Mouse (Mus musculus) spleen, embryonic (tissue): ENCODE data around the gene BC049730.
"Not testable (repeated sequence)": the region's sequence is repeated elsewhere in the genome, so short reads cannot be mapped to it uniquely, and the experiment has no call there.

Source experiments
- CTCF ChIA-PET: fragments of 350-600 bp; sonication (Branson Sonifier 250); formaldehyde crosslinking; loops from one replicate; lab custom pipeline; 2022; lab: Charles Lee

Gene BC049730

GRCm38 (mm10) chr7:24708832-24709292 lies at the start of gene BC049730:
Gene BC049730, plus strand, starts transcription at chr7:24709242.
- CTCF ChIA-PET: no interaction called here

DNA sequence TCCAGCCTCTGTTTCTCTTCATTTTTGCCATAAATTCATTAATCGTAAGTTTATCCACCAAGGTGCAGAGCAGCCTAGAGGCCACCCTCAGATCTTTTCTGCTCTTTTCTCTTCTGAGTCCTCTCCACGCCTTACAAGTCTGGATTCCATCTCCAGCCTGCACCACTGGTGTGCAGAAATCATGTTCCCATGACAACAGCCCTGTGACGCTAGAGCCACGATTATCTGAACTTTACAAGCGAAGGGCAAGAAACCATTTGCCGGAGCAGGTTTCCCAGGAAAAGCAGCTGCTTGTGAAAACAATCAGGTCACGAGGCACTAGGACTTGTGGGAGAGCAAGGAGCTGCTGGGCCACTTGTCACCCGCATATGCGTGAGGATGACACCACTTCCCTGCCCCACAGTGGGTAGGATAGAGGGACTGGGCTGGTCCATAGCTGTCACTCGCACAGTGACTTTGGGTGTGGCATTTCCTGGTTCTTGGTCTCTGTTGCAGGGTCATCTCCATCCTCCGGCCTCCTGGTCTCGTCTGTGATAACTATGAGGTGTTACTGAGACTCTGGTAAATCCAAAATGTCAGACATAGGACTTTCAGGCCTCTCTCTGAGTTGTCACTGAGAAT lies 49.2 kb upstream of the BC049730 start:
- CTCF ChIA-PET: no interaction called here

GRCm38 (mm10) chr7:24661118-24661904 lies 47.7 kb upstream of the BC049730 start:
- CTCF ChIA-PET: interaction anchor here (1.0 kb wide), 1 partner anchor 61 kb away, joined by 3 read pairs; no protein-coding TSS in a partner anchor

DNA sequence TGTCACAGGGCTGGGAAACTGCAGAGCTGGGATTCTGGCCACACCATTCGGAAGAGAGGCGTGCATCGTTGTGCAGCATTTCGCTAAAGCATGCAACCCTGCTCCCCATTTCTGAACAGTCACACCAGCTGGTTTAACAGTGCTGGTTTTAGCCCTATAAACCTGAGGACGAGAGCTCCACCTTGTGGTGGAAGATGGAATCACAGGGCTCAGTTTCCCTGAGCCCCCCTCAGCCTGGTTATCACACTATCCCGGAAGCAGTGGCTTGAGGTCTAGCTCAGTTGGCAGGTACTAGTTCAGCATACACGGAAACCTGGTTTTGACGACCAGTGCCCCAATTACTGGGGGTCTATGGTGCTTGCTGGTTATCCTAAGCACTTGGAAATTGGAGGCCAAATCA lies 46.5 kb upstream of the BC049730 start:
- CTCF ChIA-PET: interaction anchor here (0.6 to 0.8 kb wide), 2 partner anchors 16 to 50 kb away, joined by 3 to 4 read pairs; no protein-coding TSS in a partner anchor

DNA sequence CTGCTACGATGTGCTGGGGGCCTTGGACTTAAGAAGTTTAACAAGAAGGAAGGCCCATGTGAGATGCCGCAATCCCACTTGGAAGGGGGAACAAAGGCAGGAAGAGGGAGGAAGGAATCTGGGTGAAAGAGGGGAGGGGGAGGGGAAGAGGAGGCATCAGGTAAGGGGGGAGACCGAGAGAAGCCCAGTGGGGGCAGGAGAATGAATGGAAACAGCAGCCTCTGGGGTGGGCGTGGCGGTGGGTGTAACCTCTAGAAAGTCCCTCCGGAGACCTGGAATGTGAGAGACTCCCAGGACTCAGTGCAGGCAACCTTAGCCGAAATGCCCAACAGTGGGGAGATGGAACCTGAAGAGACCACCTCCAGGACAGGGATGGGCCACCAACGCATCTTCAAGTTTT lies 44.7 kb upstream of the BC049730 start:
- CTCF ChIA-PET: no interaction called here

GRCm38 (mm10) chr7:24664959-24665358 lies 44.1 kb upstream of the BC049730 start:
- CTCF ChIA-PET: no interaction called here

DNA sequence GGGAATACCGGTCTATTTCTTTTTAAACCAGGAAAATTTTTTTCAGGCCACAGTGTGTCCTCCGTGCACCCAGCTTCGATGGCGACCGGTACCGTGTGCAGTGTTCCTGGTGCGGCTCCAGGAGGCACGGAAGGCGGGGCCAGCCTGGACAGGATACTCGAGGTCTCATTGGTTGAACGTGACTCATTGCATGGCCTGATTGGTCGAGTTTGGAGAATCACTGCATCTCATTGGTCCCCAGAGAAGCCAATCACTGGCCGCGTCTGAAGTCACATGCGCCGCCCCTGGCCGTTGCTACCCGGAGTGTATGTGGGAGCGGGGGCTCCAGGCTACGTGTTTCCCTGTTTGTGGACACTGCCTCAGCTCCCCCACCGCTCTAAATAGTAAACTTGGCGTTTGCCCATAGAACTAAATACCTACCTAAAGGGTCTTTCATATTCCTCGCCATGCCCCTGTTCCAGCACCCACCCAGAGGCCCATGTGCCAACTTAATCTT lies 37.0 kb upstream of the BC049730 start:
- CTCF ChIA-PET: no interaction called here

- CTCF ChIA-PET: no interaction called here
Observed at GRCm38 (mm10) chr7:24676575-24676974, 32.5 kb upstream of the BC049730 start, which contains the start of gene Tex101. Gene Tex101, minus strand, starts transcription at chr7:24676675.

DNA sequence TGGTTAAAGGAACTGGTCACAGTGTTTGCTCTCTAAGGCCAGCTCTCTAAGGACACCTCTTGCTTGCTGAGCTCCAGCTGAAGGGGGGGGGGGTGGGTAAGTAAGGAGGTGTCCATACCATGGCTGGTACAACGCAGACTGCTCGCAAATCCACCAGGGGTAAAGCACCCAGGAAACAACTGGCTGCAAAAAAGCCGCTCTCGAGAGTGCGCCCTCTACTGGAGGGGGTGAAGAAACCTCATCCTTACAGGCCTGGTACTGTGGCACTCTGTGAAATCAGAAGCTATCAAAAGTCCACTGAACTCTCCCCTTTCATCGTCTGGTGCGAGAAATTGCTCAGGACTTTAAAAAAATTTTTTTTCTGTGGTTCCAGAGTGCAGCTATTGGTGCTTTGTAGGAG lies 24.9 kb upstream of the BC049730 start:
- CTCF ChIA-PET: interaction anchor here (0.6 kb wide), 1 partner anchor 10 kb away, joined by 4 read pairs; no protein-coding TSS in a partner anchor

DNA sequence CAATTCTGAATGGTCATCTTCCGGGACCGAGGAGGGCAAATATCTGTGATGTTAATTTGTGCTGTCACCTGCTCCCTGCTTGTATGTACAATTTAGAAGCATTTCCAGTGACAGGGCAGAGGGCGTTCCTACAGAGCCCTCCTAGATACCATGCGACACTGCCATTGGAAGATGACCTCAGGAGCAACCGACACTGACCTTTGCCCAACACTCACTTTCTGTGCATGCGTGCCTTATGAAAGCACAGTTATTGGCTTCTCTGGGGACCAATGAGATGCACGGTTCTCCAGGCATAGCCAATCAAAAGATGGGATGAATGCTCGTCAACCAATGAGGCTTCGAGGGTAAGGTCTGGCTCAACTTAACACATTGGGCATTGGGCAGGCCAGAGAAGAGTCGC lies 21.5 kb upstream of the BC049730 start:
- CTCF ChIA-PET: not testable (repeated sequence)

GRCm38 (mm10) chr7:24692693-24693092 lies 16.3 kb upstream of the BC049730 start:
- CTCF ChIA-PET: not testable (repeated sequence)

DNA sequence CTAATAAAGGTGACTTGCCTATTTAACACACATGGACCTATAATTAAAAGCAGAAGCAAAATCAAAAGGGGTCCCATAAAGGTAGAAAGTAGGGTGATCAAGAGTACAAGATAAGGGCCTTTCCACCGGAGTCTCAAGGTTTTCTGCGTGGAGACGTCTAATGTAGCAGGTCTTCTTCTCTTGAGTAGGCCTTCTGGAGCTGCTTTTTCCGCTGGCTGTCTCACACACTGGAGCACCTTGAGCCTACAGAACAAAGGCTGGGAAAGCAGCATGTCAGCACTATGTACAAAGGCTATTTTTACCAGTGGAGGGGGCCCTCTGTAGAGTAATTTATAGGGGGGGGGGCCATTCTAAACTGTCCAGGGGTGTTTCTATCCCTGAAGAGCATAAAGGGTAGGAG lies 11.2 kb upstream of the BC049730 start:
- CTCF ChIA-PET: not testable (repeated sequence)

DNA sequence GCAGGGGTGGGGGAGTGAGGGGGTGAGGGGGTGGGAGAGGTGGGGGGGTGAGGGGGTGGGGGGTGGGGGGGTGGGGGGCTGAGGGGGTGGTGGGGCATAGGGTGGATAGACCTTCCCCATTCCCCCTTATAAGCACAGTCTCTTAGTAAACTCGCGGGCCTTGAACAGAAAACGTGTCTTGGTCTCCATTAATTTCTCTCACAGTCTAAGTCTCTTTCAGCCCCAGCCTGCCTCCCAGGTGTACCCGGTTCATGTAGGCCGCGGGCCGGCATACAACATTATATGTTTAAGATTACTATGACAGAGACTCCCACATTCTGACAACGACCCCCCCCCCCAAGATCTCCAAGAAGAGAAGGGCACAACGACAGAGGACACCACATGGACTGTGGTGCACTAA lies 6.2 kb upstream of the BC049730 start:
- CTCF ChIA-PET: not testable (repeated sequence)

DNA sequence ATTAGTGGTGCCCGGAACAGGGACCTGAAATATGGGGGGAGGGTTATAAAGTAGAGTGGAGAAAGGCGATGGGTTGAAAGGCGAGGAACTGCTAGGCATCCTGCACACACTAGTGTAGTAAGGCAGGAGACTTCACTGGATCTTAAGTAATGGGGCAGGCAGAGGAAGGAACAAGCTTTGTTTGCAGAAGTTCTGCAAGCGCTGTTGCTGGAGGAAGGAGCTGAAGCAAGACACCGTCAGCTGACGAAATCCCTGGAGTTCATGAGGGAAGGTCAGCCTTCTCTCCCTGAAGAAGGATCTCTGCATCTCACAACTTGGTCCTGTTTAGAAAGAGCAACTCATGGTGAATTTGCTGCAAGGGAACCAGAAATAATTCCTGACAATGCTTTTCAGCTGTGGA lies 6.0 kb downstream of the BC049730 start:
- CTCF ChIA-PET: no interaction called here

GRCm38 (mm10) chr7:24726808-24727207 lies 17.8 kb downstream of the BC049730 start, which contains the start of gene Gm4763:
Gene Gm4763, minus strand, starts transcription at chr7:24726908.
- CTCF ChIA-PET: not testable (repeated sequence)

DNA sequence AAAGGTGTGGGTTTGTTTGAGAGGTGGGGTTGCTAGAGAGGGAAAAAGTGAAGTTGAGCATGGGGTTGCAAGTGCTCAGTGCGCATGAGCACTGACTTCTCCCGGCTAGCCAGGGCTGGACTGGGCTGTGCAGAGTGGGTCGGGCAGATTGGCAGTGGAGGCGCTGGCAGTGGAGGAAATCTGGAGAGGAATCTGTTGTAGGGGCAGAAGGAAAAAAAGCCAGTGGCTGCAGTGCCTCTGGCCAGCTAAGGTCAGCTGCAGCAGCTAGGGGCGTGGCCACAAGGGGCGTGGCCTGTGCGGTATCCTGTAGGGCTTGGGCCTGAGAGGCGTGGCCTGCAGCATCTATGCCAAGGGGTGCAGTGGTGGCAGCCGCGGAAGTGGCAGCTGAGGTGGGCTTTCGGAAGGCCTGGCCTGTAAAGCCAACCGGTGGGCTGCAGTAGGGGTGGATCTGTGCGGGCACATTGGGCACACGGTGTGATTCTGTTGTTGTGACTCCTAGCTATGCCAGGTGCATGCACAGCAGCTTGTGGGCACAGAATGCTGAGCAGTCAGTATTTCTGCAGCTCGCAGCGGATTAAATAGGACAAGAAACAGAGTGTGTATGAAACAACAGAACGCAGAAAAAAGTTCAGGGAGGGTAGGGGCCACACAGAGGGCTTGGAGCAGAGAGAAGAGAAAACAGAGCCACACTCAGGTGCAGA lies 27.1 kb downstream of the BC049730 start:
- CTCF ChIA-PET: no interaction called here

DNA sequence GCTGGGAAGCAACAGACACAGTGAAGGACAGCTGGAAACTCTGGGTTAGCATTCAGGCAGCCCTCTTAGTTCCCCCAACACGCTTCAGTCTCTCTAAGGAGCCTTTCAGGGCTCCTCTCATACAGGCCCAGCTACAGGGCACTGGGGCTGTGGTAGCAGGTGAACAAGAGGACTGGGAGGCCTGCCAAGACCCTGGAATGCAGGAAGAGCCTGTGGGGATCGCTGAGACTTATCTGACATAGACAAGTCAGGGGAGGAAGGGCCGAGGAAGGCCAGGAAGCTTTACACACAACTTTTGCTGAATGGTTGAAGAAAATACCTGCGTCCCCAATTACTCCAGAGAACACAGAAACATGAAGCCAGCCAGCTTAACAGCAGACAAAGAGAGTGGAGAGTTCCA lies 41.7 kb downstream of the BC049730 start:
- CTCF ChIA-PET: no interaction called here

GRCm38 (mm10) chr7:24751610-24752009 lies 42.6 kb downstream of the BC049730 start:
- CTCF ChIA-PET: no interaction called here

GRCm38 (mm10) chr7:24753476-24753875 lies 44.4 kb downstream of the BC049730 start:
- CTCF ChIA-PET: no interaction called here

GRCm38 (mm10) chr7:24758520-24758919 lies 49.5 kb downstream of the BC049730 start:
- CTCF ChIA-PET: no interaction called here

DNA sequence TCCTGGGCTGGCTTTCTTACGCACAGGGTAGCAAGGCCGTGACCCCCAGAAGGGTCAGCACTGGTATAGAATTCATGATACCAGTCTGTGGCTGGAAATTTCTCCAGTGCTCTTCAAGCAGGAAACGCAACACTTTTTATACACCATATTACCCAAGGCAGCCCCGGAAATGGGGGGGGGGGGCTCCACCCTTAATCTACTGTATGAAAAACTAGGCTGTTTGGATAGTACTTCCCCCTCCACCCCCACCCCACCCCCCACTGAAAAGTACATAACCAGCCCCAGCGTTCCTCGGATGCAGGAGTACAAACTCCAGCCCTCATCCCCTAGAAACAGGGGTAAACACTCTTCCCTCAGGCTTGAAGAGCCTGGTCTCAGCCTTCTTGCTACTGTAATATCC lies 51.2 kb downstream of the BC049730 start, which contains the start of gene Cd177:
Gene Cd177, minus strand, starts transcription at position 101 of the 400 bp plus-strand sequence.
- CTCF ChIA-PET: interaction anchor here (0.6 kb wide), 1 partner anchor 121 kb away, joined by 3 read pairs; no protein-coding TSS in a partner anchor

DNA sequence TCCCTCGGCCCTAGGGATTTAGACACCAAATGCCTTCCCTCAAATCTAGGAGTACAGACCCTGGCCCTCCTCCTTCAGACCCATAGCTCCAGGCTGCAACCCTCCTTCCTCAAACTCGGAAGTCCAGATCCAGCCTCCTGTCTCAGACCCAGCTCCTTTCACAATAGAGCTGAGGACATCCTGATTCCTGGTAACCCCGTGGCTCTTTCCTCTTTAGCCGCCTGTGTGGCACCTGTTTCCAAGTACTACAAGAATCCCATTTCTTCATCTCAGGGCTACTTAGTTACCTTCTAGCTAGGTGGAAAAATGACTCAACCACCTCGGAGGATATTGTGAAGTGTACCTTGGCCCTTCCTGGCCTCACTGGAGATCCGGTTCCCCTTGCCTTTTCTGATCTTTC lies 52.1 kb downstream of the BC049730 start:
- CTCF ChIA-PET: no interaction called here
